Mouse (Mus musculus): Measurements from ENCODE around the gene Faf1.

Gene Faf1

DNA sequence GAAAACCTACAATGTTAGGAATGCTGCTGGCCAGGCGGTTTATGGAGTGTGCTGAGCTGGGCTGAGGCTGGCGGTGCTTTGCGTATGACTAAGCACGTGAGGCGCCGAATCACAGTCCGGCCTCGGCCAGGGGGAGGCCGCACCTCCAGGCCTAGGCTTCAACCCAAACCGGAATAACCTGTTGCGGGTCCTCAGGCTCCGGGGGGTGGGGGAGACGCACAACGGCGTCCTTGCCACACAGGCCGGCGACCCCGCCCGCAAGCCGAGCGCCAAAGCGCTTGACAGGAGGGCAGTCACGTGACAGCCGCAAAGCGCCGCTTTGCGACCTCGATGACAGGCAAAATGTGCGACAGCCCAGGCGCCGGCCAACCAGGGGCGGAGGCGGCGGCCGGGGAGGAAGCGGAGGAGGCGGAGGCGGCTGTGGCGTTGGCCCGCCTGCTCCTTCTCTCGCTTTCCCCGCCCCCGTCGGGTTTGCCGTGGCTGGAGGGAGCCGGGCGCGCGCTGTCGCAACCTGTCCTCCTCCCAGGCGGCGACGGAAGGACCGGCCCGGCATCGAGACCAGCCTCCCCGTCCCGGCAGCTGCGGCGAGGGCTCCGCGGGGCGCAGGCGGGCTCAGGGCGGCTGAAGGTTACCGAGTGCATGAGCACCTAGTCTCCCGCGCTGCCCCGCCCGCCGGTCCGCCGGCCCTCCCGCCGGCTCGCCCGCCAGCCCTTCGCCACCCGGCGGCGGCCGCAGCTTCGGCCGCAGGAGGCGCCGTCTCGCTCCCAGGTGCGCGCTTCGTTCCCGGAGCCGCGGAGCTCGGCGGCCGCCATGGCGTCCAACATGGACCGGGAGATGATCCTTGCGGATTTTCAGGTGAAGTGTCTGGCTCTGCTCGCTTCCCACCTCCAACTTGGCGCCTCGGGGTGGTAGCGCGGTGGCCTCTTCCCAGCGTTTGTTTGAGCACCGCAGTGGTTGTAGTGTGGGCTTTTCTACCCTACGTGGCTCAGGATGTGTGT, at the start of gene Faf1:
Gene Faf1, plus strand, starts transcription at position 371 of the 998 bp plus-strand sequence.
- peak; percentile 97 to 98 for DNase-seq (ENCODE audit: low spot score in 2 of 2)

DNA sequence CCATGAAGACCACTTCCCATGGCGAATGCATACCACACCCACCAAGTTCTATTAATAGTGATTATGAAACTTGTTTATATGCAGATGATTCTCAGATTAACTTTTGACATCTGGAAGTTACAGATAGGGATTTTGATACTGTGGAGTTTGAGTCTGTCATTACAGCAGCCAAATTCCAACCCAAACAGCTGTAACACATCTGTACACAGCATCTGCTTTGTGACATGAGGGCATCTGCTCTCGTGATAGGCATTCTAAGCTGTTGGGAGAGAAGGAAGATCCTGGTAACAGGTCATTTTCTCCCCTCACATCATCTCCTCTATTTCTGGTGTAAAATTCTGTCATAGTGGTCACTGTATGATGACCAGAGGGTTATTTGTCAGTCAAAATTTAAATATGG, 46.2 kb upstream of the Faf1 start:
- DNase-seq (ENCODE audit: low spot score in 2 of 2), result no peak

- no peak for DNase-seq (ENCODE audit: low spot score in 2 of 2)
Measured at GRCm38 (mm10) chr4:109631029-109631428, 45.4 kb upstream of the Faf1 start.

DNA sequence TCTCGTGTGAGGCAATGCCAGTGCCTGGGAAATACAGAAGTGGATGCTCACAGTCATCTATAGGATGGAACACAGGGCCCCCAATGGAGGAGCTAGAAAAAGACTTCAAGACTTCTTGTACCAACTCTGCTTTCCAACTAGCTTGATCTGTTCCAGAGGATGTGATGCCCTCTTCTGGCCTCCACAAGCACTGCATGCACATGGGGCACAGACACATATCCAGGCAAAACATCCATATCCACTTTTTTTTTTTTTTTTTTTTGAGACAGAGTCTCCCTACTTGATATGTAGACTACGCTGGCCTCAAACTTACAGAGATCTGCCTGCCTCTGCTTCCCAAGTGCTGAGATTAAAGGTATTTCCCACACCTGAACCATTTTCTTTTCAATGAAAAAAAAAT, 41.4 kb upstream of the Faf1 start:
- no peak for DNase-seq (ENCODE audit: low spot score in 2 of 2)

GRCm38 (mm10) chr4:109639356-109639755, 37.0 kb upstream of the Faf1 start:
- no peak for DNase-seq (ENCODE audit: low spot score in 2 of 2)

DNA sequence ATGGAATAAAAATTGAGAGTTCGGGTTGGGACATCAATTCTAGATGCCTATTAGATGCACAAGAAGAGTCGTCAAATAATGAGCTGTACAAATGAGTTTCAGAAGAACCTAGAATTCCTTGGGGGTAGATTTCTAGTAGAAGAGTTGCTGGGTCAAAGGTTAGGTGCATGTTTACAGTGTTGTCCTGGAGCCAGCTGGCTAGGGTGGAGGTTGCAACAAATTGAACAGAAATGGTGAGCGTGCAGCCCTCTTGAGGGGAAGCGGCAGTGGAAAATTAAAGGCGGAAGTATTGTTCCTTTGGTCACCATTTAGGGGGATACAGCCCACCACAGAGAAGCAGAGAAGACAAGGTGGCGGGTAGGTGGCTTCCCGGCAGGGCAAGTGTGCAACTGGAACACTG, 36.2 kb upstream of the Faf1 start:
- DNase-seq (ENCODE audit: low spot score in 2 of 2), result no peak

- DNase-seq (ENCODE audit: low spot score in 2 of 2), result no peak
Measured at GRCm38 (mm10) chr4:109641451-109641850, 34.9 kb upstream of the Faf1 start.

DNA sequence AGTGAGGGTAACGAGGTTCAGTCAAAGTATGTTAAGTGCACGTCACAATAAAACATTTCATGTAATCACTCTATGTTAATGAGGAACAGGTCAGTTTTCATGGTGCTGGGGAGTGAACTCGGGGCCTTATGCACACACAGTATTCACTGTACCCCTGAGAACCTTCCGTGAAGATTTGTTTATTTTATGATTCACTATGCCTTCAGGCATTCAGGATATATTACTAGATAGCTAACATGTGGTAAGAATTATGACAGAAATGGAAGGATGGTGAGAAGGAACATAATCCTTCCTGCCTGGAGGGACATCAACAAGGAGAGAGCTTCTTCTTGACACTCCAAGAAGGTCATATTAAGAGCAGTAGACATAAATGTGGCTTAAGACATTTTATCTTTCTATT, 29.1 kb upstream of the Faf1 start:
- DNase-seq (ENCODE audit: low spot score in 2 of 2), result no peak

DNA sequence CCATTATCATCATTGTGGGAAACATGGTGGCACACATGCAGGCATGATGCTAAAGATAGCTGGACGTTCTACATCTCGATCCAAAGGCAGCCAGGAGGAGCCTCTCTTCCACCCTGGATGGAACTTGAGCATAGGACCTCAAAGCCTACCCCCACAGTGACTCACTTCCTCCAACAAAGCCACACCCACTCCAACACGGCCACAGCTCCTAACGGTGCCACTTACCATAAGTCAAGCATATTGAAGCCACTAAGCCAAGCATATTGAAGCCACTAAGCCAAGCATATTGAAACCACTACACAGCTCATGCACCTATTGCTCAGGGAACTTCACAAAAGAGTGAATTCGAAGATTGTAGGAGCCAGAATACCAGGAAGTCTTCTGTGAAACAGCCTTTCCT, 27.1 kb upstream of the Faf1 start:
- no peak for DNase-seq (ENCODE audit: low spot score in 2 of 2)

DNA sequence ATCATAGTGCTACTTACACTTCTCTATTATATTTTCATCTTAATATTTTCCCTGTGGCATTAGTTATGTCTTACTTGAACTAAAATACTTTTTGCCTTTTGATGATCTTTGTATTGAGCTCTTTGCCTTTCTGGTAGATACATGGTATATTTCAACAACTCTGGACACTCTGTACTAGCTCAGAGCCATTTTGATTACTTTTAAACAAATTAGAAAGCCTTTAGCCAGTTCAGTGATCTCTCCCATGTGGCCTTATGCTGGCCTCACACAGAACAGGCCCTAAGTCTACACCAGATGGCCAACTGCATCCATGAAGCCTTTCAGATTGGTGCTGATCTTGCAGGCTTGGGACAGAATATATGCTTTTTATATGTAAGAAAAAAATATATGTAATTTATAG, 23.1 kb upstream of the Faf1 start:
- no peak for DNase-seq (ENCODE audit: low spot score in 2 of 2)

DNA sequence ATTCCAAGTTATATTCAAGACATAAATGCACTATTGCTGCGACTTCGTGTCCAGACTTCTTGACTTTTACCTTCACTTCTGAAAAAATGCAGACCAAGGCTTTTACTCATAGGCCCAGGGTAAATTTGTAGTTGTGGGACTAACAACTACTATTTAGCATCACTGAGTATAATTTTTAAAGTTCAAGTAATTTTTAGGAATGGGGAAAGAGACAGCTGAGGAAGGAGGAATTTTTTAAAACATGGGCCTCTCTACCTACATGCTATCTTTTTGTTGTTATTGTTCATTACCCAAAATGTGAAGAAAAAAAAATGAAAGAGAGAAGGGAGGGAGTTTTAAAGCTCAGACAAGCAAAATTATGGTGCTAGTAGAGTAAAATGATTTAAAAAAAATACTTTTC, 21.7 kb upstream of the Faf1 start:
- DNase-seq (ENCODE audit: low spot score in 2 of 2), result no peak

DNA sequence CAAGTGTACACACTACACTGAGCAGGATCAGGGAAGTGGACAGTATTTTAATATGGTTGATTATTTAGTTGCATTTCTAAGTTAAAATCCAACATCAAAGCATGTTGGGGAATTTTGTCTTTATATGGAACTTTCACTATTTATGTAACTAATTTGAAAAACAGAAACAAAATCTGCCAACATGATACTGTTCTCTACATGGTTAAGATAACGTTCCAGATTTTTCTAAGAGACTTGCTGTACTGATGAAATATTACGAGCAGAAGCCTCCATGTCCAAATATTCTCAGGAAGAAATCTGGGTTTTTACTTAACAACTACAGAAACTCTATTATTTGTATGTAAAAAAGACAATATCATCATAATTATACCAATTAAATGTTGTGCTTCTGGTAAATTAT, 20.6 kb upstream of the Faf1 start:
- no peak for DNase-seq (ENCODE audit: low spot score in 2 of 2)

GRCm38 (mm10) chr4:109656301-109656700, 20.1 kb upstream of the Faf1 start:
- DNase-seq (ENCODE audit: low spot score in 2 of 2), result no peak

DNA sequence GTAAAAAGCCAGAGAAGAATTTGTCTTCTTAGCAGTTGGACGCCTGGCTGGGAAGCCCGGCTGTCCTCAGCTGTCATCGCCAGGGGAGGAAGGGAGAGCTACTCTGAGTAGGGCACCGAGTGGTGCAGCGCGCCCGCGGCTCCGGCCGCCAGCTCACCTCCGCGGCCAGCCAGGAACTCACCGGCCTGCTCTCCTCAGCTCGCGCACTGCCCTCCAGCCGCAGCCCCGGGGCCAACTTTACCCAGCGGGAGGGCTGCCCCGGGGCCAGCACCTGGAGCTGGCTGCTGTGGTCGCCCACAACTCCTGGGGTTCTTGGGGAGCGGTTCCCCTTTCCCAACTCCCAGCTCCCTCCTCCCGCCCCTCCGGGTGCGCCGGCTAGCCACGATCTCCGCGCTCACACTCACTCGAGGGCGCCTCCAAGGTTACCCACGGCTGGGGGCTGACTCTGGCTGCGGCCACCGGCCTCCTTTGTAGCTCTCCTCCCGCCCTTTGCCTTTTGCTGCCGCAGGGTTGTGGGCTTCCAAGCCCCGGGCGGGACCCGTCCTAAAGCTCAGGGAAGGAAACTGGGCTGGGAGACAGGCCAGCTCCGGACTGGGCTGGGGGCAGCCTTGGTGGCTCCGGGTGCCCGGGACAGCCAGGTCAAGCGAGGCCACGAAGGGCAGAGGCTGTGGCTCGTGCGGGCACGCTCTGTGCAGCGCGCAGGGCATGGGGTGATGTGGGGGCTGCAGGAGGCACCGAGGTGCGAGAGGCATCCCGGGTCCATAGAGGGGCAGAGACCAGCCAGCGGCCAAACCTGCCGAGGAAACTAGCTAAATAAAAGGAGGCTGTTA, 19.2 kb upstream of the Faf1 start:
- peak; percentile 14 to 15 for DNase-seq (ENCODE audit: low spot score in 2 of 2)

DNA sequence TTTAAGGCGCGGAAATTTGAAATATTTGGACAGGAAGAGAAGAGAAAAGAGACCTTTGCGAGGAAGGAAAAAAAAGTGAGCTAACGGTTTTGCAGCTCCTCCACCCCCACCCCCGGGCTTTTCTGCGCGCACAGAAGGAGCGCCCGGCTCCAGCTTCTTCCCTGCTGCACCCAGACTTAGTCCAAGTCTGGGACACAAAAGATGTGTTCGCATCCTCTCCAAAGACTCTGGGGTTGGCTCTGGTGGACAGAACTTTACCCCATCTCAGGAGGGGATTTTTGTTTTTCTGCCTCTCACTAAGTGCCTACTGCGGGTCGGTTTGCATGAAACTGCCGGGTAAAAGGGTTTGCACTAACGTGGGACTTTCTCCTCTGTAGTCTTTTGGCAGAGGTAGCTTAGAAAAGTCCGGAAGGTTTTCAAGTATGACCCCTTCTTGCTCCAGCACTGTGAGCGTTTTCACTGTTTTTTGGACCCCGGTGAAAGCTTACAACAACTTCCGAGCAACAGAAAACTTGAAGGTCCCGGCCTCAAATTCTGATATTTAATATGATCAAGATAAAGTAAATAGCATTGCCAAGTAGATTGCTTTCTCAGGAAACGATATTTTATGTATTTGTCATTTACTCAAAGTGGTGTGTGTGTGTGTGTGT, 18.4 kb upstream of the Faf1 start:
- no peak for DNase-seq (ENCODE audit: low spot score in 2 of 2)

DNA sequence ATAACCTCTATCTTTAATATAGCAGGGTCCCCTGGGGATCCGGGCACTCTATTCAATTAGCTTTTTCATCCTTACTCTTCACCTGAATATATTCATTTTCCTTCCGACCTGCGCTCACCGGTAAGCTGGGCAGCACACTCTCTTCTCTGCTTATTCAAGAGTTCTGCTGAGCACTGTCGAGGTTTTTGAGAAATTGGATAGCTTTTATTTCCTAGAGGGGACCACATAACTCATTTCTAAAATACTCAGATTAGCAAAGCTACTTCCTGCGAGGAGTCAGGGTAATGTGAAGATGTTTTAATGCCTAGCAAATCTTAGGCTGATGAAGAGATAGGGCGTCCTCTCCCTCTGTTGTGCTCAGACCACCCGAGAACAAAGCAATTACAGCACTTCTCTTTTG, 17.6 kb upstream of the Faf1 start:
- no peak for DNase-seq (ENCODE audit: low spot score in 2 of 2)

GRCm38 (mm10) chr4:109659571-109659970, 16.8 kb upstream of the Faf1 start:
- DNase-seq (ENCODE audit: low spot score in 2 of 2), result no peak

GRCm38 (mm10) chr4:109660568-109660967, 15.8 kb upstream of the Faf1 start:
- no peak for DNase-seq (ENCODE audit: low spot score in 2 of 2)

DNA sequence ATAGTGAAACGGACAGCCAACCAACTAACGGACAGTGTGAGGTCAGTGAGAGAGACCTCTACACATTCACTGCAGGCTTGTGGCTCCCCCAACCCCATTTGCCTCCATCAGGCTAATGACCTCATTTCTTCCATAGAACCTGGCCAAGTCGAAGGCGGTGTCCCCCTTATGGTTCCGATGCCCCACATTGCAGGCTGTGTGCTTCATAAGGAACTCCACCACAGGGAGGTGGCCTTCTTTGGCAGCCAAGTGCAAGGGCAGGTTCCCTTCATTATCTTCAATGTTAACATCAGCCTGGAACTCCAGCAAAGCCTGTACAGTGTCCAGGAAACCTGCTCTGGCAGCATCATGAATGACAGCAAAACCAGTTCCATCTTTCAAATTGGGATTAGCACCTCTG, 15.2 kb upstream of the Faf1 start:
- DNase-seq (ENCODE audit: low spot score in 2 of 2), result no peak

- no peak for DNase-seq (ENCODE audit: low spot score in 2 of 2)
Measured at GRCm38 (mm10) chr4:109662271-109662670, 14.1 kb upstream of the Faf1 start.

DNA sequence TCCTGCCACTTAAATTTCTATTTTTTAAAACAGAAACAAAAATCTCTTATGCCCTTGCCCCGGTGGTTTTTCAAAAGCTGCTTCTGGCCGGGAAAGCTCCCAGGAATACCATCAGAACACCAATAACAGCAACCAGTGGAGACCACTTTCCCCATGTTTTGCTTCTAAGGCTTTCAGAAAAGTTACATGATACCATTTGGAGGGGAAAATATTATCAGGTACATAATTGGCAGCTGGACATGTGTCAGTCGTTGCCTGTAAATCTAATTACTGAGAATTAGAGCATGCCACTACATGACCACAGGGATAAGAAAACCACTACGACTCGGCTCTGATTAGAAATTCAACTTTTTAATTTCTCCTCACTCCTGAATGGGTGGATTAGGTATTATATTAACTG, 12.3 kb upstream of the Faf1 start:
- no peak for DNase-seq (ENCODE audit: low spot score in 2 of 2)
